Mouse (Mus musculus): ENCODE measurements around the gene Cc2d1b. TPM values are rescaled to one million over a fixed set of nuclear protein-coding genes. Genes with fewer than 3 reads are reported as not detected.

Gene Cc2d1b
- polyA plus RNA-seq, 1 experiment, result 31.0 TPM

DNA sequence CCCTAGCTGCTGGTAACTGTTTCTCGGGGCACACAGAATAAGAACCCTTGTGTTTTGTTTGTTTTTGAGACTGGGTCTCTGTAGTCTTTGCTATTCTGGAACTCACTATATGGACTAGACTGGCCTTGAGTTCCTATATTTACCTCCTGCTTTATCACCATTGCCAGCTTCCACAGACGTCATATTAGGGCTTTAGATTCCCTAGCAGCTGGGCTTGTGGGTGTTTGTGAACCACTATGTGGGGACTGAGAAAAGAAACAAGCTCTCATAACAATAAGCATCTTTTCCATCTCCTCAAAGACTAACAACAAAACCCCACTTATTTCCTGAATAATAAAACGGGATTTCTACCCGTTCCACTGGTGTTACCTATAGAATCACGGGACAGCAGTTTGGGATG lies 8.8 kb upstream of the Cc2d1b start:
- H3K4me1 ChIP-seq (ENCODE audit: control insufficient read depth, insufficient read depth, low read length), result no peaks in the 10 kb centered on the region
- H3K4me3 ChIP-seq (ENCODE audit: insufficient read depth, low read length), result no peak overlapping the region
- no peak for TF ChIP-seq POLR2A (IDR thresholded peaks at IDR 0.05; ENCODE audit: low read depth, low read length)
- no peak for TF ChIP-seq CTCF (IDR thresholded peaks at IDR 0.05; ENCODE audit: borderline replicate concordance, insufficient read depth, low read length)
- no peak overlapping the region for H3K27ac ChIP-seq (ENCODE audit: insufficient read depth, low read length)

DNA sequence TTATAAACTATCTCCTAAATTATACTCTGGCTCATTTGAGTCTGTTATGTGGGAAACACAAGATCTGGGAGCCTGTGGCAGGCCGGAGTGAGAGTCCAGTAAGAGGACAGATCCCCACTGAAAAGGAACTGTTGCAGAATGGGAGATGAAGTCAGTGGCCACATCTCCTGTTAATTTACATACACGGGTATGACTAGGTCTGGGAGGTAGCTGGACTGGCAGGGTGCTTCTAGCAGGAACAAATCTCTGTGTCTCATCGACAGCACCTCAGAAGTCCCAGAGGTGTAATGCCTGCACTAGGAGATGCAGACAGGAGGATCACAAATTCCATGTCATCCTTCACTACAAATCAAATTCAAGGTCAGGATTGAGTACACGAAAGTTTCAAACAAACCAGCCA lies 1.2 kb upstream of the Cc2d1b start:
- Histone ChIP-seq H3K4me3 (ENCODE audit: insufficient read depth, low read length) (peak overlapping the region; percentile 92), H3K27ac (ENCODE audit: insufficient read depth, low read length) (peak overlapping the region; percentile 65), H3K4me1 (ENCODE audit: control insufficient read depth, insufficient read depth, low read length) (peaks cover 6% of the 10 kb centered on the region; the same call in 1 of the 2 replicates)
- TF ChIP-seq CTCF (IDR thresholded peaks at IDR 0.05; ENCODE audit: borderline replicate concordance, insufficient read depth, low read length) (no peak), POLR2A (IDR thresholded peaks at IDR 0.05; ENCODE audit: low read depth, low read length) (no peak)

DNA sequence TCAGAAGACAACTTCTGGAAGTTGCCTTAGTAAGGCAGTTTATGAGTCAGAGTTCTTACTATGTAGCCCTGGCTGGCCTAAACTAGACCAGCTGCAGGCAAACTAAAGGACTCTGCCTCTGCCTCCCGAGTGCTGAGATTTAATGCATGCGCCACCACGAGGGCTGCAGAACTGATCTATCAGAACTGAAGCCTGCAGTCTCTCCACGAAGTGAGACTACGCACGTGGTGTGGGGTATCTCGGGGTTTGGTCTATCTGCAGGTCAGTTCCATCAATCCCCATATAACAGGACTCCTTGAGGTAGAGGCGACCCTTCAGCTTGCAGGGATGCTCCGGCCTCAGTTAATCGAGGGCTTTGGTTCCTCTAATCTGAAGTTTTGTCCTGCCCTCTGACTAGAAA lies 575 bp upstream of the Cc2d1b start:
- TF ChIP-seq POLR2A (IDR thresholded peaks at IDR 0.05; ENCODE audit: low read depth, low read length), result peak; percentile 36; the same call in 1 of the 2 replicates
- TF ChIP-seq CTCF (IDR thresholded peaks at IDR 0.05; ENCODE audit: borderline replicate concordance, insufficient read depth, low read length), result no peak
- Histone ChIP-seq H3K4me1 (ENCODE audit: control insufficient read depth, insufficient read depth, low read length) (peaks cover 6% of the 10 kb centered on the region; the same call in 1 of the 2 replicates), H3K4me3 (ENCODE audit: insufficient read depth, low read length) (peak overlapping the region; percentile 92), H3K27ac (ENCODE audit: insufficient read depth, low read length) (peak overlapping the region; percentile 65)

DNA sequence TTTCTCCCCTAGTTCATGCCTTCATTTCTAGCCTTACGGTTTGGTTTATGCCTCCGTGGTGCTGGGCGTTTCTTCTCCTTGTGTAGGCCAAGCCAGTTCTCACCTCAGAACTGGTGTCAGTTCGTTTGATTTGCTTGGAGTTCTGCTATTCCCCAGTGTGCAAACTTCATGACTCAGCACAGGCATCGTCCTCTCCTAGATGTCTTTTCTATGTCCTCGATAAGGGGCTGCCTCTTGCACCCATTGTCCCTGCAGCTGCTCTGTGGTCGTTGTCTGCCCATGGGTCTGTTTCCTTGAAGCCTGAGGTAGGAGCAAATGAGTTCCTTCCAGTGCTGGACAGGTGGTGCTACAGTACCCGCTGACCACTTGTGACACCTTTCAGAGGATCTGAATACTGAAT lies 796 bp downstream of the Cc2d1b start:
- peak overlapping the region; percentile 92 for H3K4me3 ChIP-seq (ENCODE audit: insufficient read depth, low read length)
- no peak for TF ChIP-seq POLR2A (IDR thresholded peaks at IDR 0.05; ENCODE audit: low read depth, low read length)
- no peak for TF ChIP-seq CTCF (IDR thresholded peaks at IDR 0.05; ENCODE audit: borderline replicate concordance, insufficient read depth, low read length)

DNA sequence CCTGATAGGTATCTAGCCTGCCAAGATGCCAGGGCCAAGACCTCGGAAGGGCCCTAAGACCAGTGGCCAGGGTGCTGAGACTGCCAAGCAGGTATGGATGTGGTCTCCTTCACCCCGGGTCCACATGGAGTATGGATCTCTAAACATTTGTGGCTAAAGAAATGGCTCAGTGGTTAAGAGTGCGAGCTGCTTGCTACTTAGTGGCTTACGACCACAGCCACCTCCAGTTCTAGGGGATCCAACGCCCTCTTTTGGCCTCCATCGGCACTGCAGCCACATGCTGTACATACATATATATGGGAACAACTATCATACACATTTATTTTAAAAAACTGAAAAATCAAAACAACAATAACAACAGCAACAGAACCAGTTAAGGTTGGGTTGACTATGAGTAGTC lies 1.8 kb downstream of the Cc2d1b start:
- H3K4me3 ChIP-seq (ENCODE audit: insufficient read depth, low read length), result no peak overlapping the region
- H3K27ac ChIP-seq (ENCODE audit: insufficient read depth, low read length), result no peak overlapping the region
- TF ChIP-seq POLR2A (IDR thresholded peaks at IDR 0.05; ENCODE audit: low read depth, low read length) (no peak), CTCF (IDR thresholded peaks at IDR 0.05; ENCODE audit: borderline replicate concordance, insufficient read depth, low read length) (no peak)
- H3K4me1 ChIP-seq (ENCODE audit: control insufficient read depth, insufficient read depth, low read length), result peaks cover 6% of the 10 kb centered on the region; the same call in 1 of the 2 replicates

More for the DNA sequence above, 796 bp downstream of the Cc2d1b start:
- Histone ChIP-seq H3K4me1 (ENCODE audit: control insufficient read depth, insufficient read depth, low read length) (peaks cover 6% of the 10 kb centered on the region; the same call in 1 of the 2 replicates), H3K27ac (ENCODE audit: insufficient read depth, low read length) (peak overlapping the region; percentile 71)

DNA sequence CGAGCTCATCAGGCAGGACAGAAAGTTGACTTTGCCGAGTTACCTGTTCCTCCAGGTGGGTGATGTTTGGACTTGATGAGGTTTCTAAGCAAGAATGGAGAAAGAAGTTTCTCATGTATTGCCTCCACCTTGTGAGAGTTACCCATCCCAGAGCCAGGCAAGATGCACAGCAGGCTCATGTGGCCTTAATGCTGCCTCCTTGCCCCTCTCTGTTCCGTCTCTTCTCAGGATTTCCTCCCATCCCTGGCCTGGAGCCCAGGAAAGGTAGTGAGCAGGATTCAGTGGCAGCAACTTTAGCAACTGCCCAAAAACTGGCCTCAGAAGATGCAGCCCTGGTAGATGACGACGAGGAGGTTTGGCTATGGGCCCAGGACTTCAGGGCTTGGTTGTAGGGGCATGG lies 7.3 kb downstream of the Cc2d1b start:
- Histone ChIP-seq H3K4me1 (ENCODE audit: control insufficient read depth, insufficient read depth, low read length) (no peaks in the 10 kb centered on the region), H3K27ac (ENCODE audit: insufficient read depth, low read length) (no peak overlapping the region), H3K4me3 (ENCODE audit: insufficient read depth, low read length) (no peak overlapping the region)
- TF ChIP-seq CTCF (IDR thresholded peaks at IDR 0.05; ENCODE audit: borderline replicate concordance, insufficient read depth, low read length), result no peak
- no peak for TF ChIP-seq POLR2A (IDR thresholded peaks at IDR 0.05; ENCODE audit: low read depth, low read length)

DNA sequence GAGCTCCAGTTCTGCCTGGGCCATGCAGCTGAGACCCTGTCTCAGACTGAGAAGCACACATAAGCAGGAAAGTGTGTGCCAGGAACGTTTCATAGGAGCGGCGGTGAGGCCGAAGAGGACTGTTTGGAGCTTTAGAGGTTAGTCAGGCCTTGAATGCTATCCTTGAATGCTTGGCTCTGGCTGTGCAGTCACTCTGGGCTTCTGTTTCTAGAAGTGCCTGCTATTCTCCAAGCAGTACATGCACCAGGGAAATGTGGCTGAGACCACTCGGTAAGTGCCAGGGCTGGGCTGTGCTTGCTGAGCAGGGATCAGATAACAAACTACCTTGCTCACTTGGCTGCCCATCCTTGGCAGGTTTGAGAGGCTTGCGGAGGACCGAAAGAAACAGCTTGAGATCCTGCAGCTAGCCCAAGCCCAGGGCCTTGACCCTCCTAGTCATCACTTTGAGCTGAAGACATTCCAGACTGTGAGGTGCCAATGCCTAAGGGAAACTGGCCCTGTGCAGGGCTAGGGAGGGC lies 9.7 kb downstream of the Cc2d1b start:
- TF ChIP-seq CTCF (IDR thresholded peaks at IDR 0.05; ENCODE audit: borderline replicate concordance, insufficient read depth, low read length), result no peak
- no peak for TF ChIP-seq POLR2A (IDR thresholded peaks at IDR 0.05; ENCODE audit: low read depth, low read length)
- Histone ChIP-seq H3K4me3 (ENCODE audit: insufficient read depth, low read length) (no peak overlapping the region), H3K27ac (ENCODE audit: insufficient read depth, low read length) (no peak overlapping the region), H3K4me1 (ENCODE audit: control insufficient read depth, insufficient read depth, low read length) (no peaks in the 10 kb centered on the region)

DNA sequence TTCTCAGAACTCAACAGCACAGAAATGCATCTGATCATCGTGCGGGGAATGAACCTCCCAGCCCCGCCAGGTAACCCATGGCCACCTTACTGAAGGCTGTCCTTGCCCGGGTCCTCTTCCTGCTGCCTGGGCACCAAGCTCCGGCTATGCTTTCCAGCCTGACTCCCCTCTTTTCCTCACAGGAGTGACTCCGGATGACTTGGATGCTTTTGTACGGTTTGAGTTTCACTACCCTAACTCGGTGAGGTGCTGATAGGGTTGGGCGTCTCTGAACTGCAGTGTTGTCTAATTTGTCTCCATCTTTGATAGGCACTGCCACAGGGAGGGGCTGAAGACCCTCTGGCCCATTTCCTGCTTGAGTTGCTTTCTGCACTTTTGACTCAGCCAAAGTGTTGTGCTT lies 10.4 kb downstream of the Cc2d1b start:
- no peak overlapping the region for H3K27ac ChIP-seq (ENCODE audit: insufficient read depth, low read length)
- H3K4me1 ChIP-seq (ENCODE audit: control insufficient read depth, insufficient read depth, low read length), result no peaks in the 10 kb centered on the region
- H3K4me3 ChIP-seq (ENCODE audit: insufficient read depth, low read length), result no peak overlapping the region
- TF ChIP-seq CTCF (IDR thresholded peaks at IDR 0.05; ENCODE audit: borderline replicate concordance, insufficient read depth, low read length) (no peak), POLR2A (IDR thresholded peaks at IDR 0.05; ENCODE audit: low read depth, low read length) (no peak)

DNA sequence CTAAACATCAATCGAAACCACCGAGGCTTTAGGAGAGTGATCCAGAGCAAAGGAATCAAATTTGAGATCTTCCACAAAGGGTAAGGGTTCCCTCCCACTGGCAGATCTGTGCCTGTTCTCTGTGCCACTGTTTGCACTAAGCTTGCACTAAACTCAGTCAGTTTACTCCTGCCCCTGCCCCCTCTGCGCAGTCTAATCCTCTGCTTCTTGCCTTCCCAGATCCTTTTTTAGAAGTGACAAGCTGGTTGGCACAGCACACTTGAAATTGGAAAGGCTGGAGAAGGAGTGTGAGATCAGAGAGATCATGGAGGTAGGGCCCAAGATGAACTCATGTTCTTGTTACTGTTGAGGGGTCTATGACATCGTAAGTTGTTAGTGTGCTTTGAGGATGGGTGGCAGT lies 11.9 kb downstream of the Cc2d1b start:
- no peaks in the 10 kb centered on the region for H3K4me1 ChIP-seq (ENCODE audit: control insufficient read depth, insufficient read depth, low read length)
- TF ChIP-seq CTCF (IDR thresholded peaks at IDR 0.05; ENCODE audit: borderline replicate concordance, insufficient read depth, low read length) (no peak), POLR2A (IDR thresholded peaks at IDR 0.05; ENCODE audit: low read depth, low read length) (no peak)
- no peak overlapping the region for H3K27ac ChIP-seq (ENCODE audit: insufficient read depth, low read length)
- no peak overlapping the region for H3K4me3 ChIP-seq (ENCODE audit: insufficient read depth, low read length)

DNA sequence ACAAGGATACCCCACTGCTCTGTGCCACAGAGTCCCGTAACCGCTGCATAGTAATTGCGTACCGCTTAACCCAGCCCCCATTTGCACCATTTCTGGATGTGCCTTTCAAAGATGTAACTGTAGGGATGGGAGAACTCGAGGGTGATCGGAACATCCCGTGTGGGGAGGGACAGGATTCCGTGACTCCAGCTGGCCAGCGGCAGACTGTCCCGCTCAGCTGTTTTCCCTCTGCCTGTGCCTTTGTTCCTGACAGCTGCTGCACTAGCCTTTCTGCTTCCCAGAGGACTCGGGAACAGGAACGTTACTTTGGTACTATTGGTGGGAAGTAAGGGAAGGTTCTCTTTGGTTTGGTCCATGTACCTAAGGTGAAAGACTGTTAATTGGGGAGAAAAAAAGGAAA lies 14.0 kb downstream of the Cc2d1b start:
- no peak for TF ChIP-seq POLR2A (IDR thresholded peaks at IDR 0.05; ENCODE audit: low read depth, low read length)
- TF ChIP-seq CTCF (IDR thresholded peaks at IDR 0.05; ENCODE audit: borderline replicate concordance, insufficient read depth, low read length), result no peak
- Histone ChIP-seq H3K4me3 (ENCODE audit: insufficient read depth, low read length) (no peak overlapping the region), H3K27ac (ENCODE audit: insufficient read depth, low read length) (no peak overlapping the region), H3K4me1 (ENCODE audit: control insufficient read depth, insufficient read depth, low read length) (no peaks in the 10 kb centered on the region)
